Mouse (Mus musculus) megakaryocyte, embryonic 14.5 days (primary cell): ENCODE results near the gene Slc10a1. TPM values are rescaled to one million over a fixed set of nuclear protein-coding genes. Genes with fewer than 3 reads are reported as not detected.

Experiments used
- H3K27me3 ChIP-seq: replicated peaks from 2 replicates; pipeline ENCODE3; 2012; ENCODE audit warnings: inconsistent platforms
- H3K36me3 ChIP-seq: replicated peaks from 2 replicates; pipeline ENCODE3; 2012; ENCODE audit warnings: low read length, inconsistent platforms, mixed read lengths
- H3K4me1 ChIP-seq: 2 replicates; pipeline ENCODE4 v1.6.1; 2012; ENCODE audit warnings: inconsistent platforms
- H3K4me3 ChIP-seq: replicated peaks from 2 replicates; pipeline ENCODE3; 2012; ENCODE audit warnings: moderate library complexity, mild to moderate bottlenecking, inconsistent platforms
- H3K9me3 ChIP-seq: 2 replicates; pipeline ENCODE4 v1.6.1; 2012; ENCODE audit warnings: inconsistent platforms
- FLI1 ChIP-seq: IDR thresholded peaks from 2 replicates; pipeline ENCODE4 v1.6.1; 2012; ENCODE audit warnings: low read length, inconsistent platforms, mixed read lengths
- GATA1 ChIP-seq: IDR thresholded peaks from 3 replicates; pipeline ENCODE4 v1.6.1; 2012; ENCODE audit warnings: mixed read lengths, low read length, inconsistent platforms, borderline replicate concordance
- polyA plus RNA-seq: library from polyadenylated mRNA; stranded (reverse); fragments of >175 nt; gene quantifications from 2 replicates; pipeline ENCODE4 v1.2.3, GENCODE M21; 2012; ENCODE audit warnings: low replicate concordance; ENCODE audit not compliant: insufficient read depth

Slc10a1 gene
- not detected in 2 replicates for polyA plus RNA-seq

DNA sequence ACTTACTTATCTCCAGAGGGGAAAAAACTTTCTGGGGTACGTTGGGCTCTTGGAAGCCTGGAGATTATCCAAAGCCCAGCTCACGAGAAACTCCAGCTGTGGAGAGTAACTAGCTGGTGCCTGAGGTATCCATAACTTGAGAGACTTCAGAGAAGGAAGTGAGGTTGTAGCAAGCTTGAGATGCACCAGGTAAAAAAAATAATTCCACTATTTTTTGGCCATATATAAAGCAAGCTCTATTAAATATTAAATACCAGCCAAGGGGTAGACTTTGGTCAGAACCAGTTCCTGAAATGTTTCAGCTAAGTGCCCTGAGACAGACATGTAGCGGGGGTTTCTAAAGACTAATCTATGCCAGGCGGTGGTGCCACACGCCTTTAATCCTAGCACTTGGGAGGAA lies at the start of gene Slc10a1:
Slc10a1 (minus strand) TSS at position 101 of the 400 bp plus-strand sequence.
- Histone ChIP-seq H3K4me3 (no peak within 1 kb of the TSS), H3K4me1 (peaks cover 17% of the 10 kb centered on the region), H3K9me3 (peaks cover 9% of the 10 kb centered on the region), H3K27me3 (peaks cover 20% of the 10 kb centered on the region), H3K36me3 (no peaks in the 10 kb centered on the region)
- TF ChIP-seq FLI1 (no peak), GATA1 (no peak)

DNA sequence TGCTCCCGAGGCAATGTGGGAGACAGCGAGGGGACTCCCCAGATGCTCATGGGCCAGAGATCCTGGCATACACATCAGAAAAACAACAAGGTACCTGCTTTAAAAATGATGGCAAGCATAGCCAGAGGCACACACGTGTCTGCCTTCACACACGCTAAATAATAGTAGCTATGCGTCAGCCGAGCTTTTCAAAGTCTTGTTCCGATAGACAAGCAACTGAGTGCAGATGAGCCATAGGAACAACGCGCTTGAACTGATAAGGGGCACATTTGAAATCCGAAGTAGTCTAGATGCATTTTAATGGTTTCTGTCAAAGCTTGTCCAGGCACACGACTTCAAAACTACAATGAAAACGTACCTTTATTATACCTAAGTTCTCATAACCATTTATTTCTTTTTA lies 49.1 kb upstream of the Slc10a1 start:
- no peaks in the 10 kb centered on the region for H3K36me3 ChIP-seq
- no peaks in the 10 kb centered on the region for H3K9me3 ChIP-seq
- no peak for TF ChIP-seq GATA1
- TF ChIP-seq FLI1: no peak
- no peak overlapping the region for H3K4me3 ChIP-seq
- H3K27me3 ChIP-seq: peaks cover 2% of the 10 kb centered on the region
- H3K4me1 ChIP-seq: no peaks in the 10 kb centered on the region

DNA sequence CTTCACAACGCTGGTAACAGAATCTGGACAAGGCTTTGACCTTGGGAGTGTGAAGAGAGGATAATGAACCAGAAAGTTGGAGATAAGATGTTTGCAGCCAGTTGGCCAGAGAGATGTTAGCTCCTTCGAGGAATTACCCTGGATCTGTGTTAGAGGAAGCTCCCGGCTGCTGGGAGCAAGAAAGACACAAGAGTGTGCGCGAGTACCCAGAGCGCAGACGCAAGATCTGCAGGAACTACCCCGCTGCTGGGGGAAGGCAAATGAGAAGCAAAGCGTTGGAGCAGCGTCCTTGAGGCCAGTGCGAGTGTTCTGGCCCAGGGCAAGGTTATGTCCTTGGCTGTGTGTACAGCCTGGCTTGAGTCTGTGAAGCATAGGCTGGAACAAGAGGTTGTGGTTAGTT lies 45.0 kb upstream of the Slc10a1 start:
- H3K27me3 ChIP-seq: peaks cover 10% of the 10 kb centered on the region
- H3K4me1 ChIP-seq: peaks cover 4% of the 10 kb centered on the region
- H3K36me3 ChIP-seq: no peaks in the 10 kb centered on the region
- H3K4me3 ChIP-seq: no peak overlapping the region
- TF ChIP-seq FLI1 (no peak), GATA1 (no peak)
- H3K9me3 ChIP-seq: no peaks in the 10 kb centered on the region

DNA sequence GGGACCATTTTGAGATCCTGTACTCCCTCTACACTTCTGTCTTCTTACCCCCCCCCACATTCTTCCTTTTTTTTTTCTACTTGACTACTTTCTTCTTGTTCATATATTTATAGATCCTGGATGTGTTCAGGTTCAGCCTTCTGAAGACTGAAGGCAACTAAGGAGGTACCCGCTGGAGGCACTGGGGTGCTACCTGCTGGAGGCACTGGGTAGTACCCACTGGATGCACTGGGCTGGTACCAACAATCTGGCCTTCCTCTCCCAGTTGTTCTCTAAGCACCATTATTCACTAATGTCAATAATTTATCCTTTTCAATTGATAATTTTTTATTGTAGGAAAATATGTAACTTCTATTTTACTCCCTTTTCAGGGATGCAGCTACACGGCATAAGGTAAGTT lies 43.5 kb upstream of the Slc10a1 start:
- Histone ChIP-seq H3K9me3 (no peaks in the 10 kb centered on the region), H3K27me3 (peaks cover 10% of the 10 kb centered on the region), H3K36me3 (no peaks in the 10 kb centered on the region), H3K4me3 (no peak overlapping the region), H3K4me1 (peaks cover 5% of the 10 kb centered on the region)
- TF ChIP-seq GATA1: no peak
- no peak for TF ChIP-seq FLI1

DNA sequence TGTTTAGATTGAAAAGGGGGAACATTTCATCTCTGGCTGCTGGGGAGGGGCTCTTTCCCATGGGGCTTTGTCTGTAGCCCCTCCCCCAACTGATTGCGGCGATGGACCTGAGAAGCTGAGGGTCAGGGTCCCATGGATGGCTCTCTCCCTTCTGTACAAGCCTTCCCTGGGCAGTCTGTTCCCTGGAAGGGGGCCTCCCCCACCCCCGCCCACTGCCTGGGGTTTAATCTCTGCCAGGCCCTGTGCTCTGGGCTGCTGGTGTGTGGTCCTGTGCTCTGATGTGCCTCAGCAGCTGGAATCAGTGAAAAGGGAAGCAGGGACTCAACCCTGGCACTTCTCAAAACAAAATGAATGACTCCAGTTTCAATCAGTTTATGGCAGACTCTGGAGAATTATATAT lies 41.3 kb upstream of the Slc10a1 start:
- H3K27me3 ChIP-seq: peaks cover 14% of the 10 kb centered on the region
- no peaks in the 10 kb centered on the region for H3K36me3 ChIP-seq
- H3K4me3 ChIP-seq: no peak overlapping the region
- H3K9me3 ChIP-seq: 0 out of 2 replicates have a peak, but pooled peaks cover 5% of the 10 kb centered on the region
- H3K4me1 ChIP-seq: peaks cover 5% of the 10 kb centered on the region
- TF ChIP-seq GATA1: no peak
- no peak for TF ChIP-seq FLI1

DNA sequence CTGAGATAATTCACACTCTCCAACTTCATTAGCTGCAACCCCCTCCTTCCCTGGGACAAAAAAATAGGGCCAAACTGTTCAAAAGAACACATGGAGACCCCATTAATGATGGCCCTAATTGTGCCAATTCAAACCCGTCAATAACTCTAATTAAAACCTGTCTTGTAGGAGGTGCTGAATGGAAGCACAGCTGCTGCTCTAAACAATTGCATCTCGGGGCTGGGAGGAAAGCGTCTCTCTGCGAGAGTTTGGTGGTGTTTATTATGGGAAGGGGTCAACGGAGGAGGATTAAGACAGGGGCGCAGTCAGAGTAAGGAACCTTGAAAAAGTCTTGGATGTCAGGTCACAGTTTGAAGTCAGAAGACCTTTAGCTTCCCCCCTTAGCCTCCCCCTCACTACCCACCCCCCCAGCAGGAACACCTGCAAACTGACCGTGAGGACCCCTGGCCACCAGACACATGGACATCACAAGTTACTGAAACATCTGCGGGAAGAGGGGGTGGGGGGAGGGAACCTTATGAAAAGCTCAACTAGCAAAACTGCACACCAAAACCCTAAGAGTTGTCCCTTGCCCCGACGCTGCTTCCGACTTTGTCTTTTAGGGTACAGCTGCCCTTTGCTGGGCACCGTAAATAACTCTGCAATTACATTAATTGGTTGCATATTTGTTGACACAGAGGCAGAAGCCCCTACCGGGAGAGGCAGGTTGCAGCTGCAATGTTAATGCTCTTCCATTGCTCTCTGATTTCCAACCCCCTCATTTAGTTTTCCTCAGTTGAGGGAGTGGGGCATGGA lies 34.5 kb upstream of the Slc10a1 start:
- TF ChIP-seq FLI1 (no peak), GATA1 (no peak)
- Histone ChIP-seq H3K4me1 (no peaks in the 10 kb centered on the region), H3K9me3 (0 out of 2 replicates have a peak, but pooled peaks cover 9% of the 10 kb centered on the region), H3K27me3 (peaks cover 19% of the 10 kb centered on the region), H3K4me3 (no peak overlapping the region), H3K36me3 (no peaks in the 10 kb centered on the region)

DNA sequence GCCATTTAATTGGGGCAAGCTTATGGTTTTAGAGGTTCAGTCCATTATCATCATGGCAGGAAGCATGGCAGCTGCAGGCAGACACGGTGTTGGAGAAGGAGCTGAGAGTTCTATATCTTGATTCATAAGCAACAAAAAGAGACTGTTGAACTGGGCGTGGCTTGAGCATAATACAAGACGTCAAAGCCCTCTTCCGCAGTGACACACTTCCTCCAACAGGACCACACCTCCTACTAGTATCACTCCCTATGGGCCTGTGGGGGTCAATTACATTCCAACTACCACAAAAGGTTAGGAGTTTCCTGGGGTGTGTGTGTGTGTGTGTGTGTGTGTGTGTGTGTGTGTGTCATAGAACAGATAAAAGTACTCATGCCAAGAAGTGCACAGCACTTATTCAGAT lies 32.4 kb upstream of the Slc10a1 start:
- no peak for TF ChIP-seq FLI1
- no peaks in the 10 kb centered on the region for H3K4me1 ChIP-seq
- H3K36me3 ChIP-seq: no peaks in the 10 kb centered on the region
- H3K27me3 ChIP-seq: peaks cover 24% of the 10 kb centered on the region
- H3K4me3 ChIP-seq: no peak overlapping the region
- H3K9me3 ChIP-seq: peaks cover 11% of the 10 kb centered on the region

DNA sequence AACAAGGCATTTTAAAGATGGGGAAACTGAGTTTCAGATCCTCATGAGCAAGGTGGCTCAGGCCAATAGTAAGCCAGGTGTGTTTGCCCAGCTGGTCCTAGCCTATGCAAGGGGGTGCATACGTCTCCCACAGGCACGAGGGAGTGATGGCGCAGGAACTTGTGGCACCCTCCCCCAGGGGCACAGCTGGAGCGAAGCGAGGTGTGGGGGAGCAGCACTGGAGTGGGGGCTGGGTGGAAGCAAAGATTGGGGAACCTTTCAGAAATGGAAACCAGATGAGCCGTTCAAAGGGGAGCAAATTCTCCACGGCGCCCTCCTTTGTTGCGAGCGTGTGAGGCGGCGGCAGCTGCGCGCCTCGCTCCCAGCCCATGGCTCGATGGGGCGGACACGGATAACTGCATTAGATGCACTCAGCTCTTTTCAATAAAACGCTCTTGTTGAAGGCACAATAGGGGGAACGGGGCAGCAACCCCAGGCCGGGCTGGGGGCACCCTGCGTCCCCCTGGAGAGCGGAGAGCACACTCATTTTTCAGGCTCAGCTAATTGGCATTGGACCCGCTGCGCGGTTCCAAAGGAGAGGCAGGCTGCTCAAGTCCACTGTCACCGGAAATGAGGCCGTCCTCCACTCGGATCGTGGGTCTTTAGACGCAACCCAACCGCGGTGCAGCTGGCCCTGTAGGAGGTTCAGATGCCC lies 30.2 kb upstream of the Slc10a1 start:
- H3K27me3 ChIP-seq: peaks cover 31% of the 10 kb centered on the region

DNA sequence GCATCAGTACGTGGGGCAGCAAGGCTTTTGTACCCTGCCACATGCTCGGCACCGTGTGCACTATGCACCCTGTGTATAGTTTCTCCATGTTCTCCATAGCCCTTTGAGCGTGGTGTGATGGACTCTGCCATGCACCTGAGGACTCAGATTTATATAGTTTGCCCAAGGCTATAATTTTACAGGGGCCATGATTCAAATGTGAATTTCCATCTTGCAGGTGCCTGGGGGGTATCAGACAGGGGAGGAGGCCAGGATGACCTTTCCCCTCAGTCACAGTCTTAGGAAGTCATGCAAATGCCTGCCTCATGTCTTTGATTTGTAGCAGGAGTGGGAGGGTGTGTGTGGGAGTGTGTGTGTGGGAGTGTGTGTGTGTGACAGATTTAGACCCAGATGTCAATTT lies 29.1 kb upstream of the Slc10a1 start:
- Histone ChIP-seq H3K4me3 (no peak overlapping the region), H3K36me3 (no peaks in the 10 kb centered on the region), H3K4me1 (0 out of 2 replicates have a peak, but pooled peaks cover 3% of the 10 kb centered on the region), H3K27me3 (peaks cover 37% of the 10 kb centered on the region), H3K9me3 (peaks cover 12% of the 10 kb centered on the region)
- TF ChIP-seq FLI1: no peak
- TF ChIP-seq GATA1: no peak

More for the DNA sequence above, 30.2 kb upstream of the Slc10a1 start:
- Histone ChIP-seq H3K4me3 (no peak overlapping the region), H3K9me3 (peaks cover 12% of the 10 kb centered on the region), H3K4me1 (0 out of 2 replicates have a peak, but pooled peaks cover 3% of the 10 kb centered on the region), H3K36me3 (no peaks in the 10 kb centered on the region)
- no peak for TF ChIP-seq FLI1
- no peak for TF ChIP-seq GATA1

DNA sequence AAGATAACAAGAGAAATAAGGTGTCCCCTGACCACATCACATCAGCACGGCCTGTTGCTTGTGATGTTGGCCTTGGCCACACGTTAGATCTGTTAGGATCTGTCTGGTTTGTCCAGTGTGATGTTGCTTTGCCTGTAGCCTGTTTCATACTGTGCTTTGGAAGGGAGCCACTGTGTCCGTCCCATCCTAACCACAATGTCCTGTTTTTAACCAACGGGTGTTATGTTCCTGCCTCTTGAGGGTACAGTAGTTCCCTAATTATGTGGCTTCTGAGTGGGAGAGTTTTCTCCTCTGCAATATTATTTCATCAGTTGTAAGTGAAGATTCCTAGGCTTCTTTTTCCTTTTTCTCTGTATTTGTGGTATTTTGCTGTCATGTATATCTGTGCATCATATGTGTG lies 26.8 kb upstream of the Slc10a1 start:
- no peaks in the 10 kb centered on the region for H3K36me3 ChIP-seq
- H3K9me3 ChIP-seq: peaks cover 12% of the 10 kb centered on the region
- no peak overlapping the region for H3K4me3 ChIP-seq
- peaks cover 38% of the 10 kb centered on the region for H3K27me3 ChIP-seq
- 0 out of 2 replicates have a peak, but pooled peaks cover 3% of the 10 kb centered on the region for H3K4me1 ChIP-seq
- TF ChIP-seq FLI1: no peak
- TF ChIP-seq GATA1: no peak
